Mouse (Mus musculus) induced T-regulatory cell, adult 2 months (primary cell): Measurements from ENCODE around the gene Gemin5.
A peak's percentile ranks its signal among the peaks of the same experiment; 100 is the strongest.
"Not testable (repeated sequence)": the region's sequence is repeated elsewhere in the genome, so short reads cannot be mapped to it uniquely, and the experiment has no call there.

Experiments
- DNase-seq: peaks from one replicate; pipeline ENCODE4 v3.0.0-alpha.2; 2012; ENCODE audit warnings: low read depth

The Gemin5 gene

DNA sequence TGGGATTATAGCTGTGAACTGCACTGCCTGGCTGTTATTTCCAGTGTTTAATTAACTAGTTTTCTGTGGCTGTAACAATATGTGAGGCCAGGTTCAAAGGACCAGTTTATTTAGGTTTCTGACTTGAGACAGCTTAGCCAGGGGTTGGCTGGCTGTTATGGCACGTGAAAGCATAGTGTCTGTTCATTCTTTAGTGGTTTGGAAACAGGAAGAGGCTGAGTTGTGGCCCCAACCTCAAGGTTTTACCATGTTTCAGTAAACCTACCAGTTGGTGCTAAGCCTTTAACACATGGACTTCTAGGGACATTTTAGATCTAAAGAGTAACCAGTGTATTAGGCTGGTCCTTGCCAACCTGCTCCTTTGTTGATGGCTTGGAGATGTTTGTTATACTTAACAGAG, 51.8 kb downstream of the Gemin5 start:
- DNase-seq, result peak; percentile 33

DNA sequence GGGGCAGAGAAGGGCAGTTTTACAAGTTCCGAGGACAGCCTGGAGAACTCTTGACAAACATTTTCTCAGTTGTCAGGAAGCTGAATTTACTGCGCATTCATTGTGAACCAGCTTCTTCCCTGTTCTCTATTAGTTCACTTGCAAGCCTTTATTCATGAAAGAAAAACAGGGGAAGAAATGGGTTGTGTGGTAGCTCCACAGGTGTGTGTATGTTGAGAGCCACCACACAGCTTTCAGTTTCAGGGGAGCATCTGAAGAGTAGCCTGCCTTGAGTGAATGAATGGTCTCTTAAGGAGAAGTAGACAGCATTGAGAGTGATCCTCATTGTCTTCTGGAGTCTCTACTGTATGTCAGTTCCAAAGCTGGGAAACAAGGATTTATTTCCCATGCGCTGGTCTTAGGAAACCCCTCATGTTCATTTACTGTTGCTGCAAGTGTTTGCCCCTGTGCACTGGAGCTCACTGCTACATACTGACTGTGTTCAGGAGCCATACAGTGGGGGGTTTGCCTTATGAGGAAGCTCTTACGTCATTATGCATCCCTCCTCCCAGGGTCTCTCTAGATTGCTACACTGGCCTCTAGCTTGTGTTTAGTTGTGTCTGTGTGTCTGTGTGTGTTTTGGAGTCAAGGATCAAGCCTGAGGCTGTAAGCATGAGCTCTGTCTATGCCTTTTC, 60.5 kb downstream of the Gemin5 start:
- DNase-seq, result no peak

DNA sequence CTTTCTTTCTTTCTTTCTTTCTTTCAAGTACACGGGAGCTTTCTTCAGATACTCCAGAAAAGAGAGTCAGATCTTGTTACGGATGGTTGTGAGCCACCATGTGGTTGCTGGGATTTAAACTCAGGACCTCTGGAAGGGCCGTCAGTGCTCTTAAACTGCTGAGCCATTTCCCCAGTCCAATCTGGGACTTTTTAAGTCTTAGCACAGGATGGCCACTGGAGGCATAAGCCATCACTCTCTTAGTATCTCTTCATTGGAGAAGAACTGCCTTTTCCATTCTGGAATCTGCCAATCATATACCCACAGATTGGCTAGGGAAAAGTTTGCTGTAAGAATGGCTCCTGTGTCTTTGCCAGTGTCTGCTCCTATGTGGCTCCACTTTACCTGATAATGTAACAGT, 61.3 kb downstream of the Gemin5 start:
- DNase-seq, result no peak

DNA sequence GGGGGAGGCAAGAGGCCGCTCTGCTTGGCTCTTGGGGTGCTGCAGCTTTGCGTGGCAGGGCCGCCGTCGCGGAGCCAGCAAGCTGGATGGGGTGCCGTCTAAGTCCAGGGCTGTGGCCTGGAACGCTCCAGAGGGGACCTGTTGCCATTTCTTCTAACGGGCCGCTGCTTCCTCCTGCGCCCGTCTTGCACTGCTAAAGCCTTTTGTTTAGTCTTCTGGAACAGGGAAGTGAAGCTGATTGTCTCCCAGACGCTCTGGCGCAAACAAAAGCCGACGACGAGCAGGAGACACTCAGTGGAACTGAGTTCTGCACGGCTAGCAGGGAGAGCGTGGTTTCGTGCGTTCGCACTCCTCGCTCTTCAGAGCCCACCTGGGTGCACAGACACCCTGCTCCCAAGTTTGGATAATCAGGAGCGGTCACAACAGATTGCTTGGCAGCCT, 64.0 kb downstream of the Gemin5 start:
- DNase-seq, result no peak

GRCm38 (mm10) chr11:58103697-58104306, 64.5 kb downstream of the Gemin5 start, which contains the start of gene Cnot8:
Cnot8 (plus strand) TSS chr11:58104153.
- DNase-seq, result peak; percentile 99

GRCm38 (mm10) chr11:58103344-58103653, 65.0 kb downstream of the Gemin5 start:
- no peak for DNase-seq

- peak; percentile 46 for DNase-seq
Measured at GRCm38 (mm10) chr11:58102581-58103343, 65.6 kb downstream of the Gemin5 start.

- DNase-seq, result no peak
Measured at GRCm38 (mm10) chr11:58102146-58102545, 66.2 kb downstream of the Gemin5 start.

DNA sequence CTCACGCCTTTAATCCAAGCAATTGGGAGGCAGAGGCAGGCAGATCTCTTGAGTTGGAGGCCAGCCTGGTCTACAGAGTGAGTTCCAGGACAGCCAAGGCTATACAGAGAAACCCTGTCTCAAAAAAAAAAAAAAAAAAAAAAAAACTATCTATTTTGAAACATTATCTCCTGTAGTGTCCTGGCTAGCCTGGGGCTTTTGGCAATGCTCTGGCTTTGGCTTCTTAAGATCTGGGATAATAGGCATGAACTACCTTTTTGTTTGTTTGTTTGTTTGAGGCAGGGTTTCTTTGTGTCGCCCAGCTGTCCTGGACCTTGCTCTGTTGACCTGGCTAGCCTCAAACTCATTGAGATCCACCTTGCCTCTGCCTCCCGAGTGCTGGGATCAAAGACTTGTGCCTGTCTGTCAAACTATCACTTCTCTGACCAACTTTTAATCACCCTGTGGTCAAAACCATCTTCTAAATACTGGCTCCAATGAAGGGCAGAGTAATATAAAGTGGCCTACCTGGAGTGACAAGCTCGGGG, 67.1 kb downstream of the Gemin5 start:
- DNase-seq, result no peak

DNA sequence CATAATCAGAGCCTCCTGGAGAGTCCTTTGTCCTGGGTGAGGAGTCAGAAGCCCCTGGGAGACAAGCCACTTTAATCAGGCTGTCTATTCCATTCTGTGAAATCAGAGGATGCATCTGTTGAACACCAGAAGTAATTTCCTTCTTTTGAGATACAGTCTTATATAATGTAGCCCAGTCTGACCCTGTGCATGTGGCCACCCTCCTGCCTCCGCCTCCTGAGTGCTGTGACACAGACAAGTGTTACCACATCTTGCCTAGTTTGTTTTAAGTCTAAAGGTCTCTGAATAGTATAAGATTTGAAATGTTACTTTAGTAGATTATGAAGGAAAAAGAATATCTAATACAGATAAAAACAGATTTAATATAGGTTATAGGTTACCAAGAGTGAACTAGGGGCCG, 68.3 kb downstream of the Gemin5 start:
- no peak for DNase-seq

- DNase-seq, result not testable (repeated sequence)
Measured at GRCm38 (mm10) chr11:58098366-58098720, 70.0 kb downstream of the Gemin5 start.

DNA sequence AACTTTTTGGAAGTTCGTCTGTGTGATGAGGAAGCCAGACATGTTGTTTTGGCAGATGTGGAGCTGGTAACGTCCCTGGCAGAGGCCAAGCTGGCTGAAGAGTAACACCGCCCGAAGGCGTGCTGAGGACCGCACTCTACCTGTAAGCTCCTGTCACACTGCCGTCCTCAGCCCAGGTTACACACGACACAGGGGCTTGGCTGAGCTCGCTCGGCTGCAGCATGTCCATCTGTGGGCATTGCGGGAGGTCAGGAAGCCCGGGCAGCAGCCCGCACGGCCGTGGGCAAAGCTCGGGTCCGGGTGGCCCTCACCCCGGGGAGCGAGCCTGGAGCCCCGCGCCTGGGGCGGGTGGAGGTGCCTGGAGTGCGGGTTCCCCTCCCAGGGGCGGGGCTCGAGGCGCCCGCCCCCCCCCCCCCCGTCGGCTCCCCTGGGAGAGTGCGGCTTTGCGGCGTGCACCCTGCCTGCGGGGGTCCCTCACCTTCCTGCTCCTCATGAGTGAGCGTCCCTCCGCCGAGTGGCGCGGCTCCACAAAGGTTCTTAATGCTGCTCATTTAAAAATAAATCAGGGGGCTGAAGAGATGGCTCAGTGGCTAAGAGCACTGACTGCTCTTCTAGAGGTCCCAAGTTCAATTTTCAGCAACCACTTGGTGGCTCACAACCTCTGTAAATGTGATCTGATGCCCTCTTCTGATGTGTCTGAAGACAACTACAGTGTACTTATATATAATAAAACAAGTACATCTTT, 70.5 kb downstream of the Gemin5 start:
- DNase-seq, result peak; percentile 64

GRCm38 (mm10) chr11:58096821-58097620, 71.3 kb downstream of the Gemin5 start:
- DNase-seq, result peak; percentile 16

GRCm38 (mm10) chr11:58096160-58096559, 72.2 kb downstream of the Gemin5 start:
- peak; percentile 82 for DNase-seq

DNA sequence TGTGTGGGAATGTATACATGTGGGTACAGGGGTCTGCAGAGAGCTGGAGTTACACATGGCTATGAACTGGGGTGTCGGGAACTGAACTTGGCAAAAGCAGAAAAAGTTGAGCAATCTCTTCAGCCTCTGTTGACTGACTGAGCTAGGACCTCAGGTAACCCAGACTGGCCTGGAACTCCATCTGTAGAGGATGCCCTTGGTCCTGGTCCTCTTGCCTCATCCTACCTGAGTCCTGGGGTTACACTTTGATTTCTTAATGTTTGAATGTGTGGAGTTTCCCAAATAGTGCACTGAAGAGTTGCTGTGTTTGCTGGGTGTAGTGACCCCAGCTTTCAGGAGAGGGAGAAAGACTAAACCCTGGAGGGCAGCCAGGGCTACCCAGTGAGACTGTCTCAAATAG, 72.8 kb downstream of the Gemin5 start:
- no peak for DNase-seq

DNA sequence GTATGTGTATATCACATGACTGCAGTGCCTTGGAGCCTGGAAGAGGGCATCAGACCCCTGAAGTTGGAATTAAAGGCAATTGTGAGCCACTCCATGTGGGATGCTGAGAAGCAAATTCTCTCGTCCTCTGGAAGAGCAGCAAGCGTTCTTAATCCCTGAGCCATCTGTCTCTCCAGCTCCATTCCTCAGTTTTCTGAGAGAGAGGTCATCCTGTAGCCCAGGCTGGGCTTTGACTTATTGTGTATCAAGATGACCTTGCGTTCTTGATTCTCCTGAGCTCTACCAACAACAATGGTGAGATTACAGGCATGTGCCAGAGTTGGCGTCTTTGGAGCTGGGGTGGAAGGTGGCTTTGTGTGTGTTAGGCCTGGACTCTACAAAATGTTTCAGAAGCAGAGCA, 73.6 kb downstream of the Gemin5 start:
- DNase-seq, result no peak

DNA sequence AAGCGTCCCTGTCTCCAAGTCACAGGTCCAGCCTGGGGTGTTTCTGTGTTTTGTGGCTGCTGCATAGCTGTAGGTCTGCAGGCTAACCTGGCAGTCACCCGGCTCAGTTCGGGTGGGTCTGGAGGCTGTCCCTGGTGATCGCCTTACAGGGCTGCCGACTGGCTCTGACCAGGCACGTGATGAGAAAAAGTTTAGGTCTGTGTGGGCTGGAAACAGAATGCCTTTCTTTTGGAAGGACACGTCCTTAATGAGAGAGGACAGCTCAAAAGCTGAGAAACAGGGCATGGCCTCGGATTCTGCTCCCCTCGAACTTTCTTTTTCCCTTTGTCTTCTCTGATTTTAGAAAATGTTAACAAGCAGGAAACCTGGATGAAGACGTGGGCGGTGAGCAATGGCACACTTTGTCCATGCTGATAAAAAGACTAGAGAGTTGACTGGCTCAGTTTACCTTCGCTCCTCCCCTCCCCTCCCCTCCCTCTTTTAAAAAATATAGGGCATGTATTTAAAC, 75.3 kb downstream of the Gemin5 start, which contains the start of gene Gm12248:
TSS of gene Gm12248 (minus strand) at position 114 of the 508 bp plus-strand sequence.
- no peak for DNase-seq

GRCm38 (mm10) chr11:58092541-58092940, 75.8 kb downstream of the Gemin5 start:
- no peak for DNase-seq

- no peak for DNase-seq
Measured at GRCm38 (mm10) chr11:58081716-58082115, 86.6 kb downstream of the Gemin5 start.

- no peak for DNase-seq
Measured at GRCm38 (mm10) chr11:58077270-58077669, 91.1 kb downstream of the Gemin5 start.

DNA sequence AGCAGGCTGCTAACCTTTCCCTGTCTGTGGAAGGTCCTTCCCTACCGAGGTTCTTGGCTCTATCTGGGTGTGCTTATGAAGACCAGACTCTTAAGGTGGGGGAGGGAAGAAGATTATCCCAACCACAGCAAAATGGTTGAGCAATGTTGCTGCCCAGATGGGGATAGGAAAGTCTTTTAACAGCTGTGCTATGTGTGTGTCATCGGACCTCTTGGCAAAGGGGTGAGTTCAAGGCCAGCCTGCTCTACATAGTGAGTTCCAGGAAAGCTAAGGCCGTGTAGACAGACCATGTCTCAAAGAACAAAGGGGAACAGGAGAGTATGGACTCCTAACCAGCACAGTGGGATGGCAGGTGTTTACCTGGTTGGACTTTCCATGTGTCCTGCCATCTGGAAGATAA, 95.4 kb downstream of the Gemin5 start:
- DNase-seq, result no peak
